Mouse (Mus musculus): ENCODE data around the gene Ugt8a. TPM values are rescaled to one million over a fixed set of nuclear protein-coding genes. Genes with fewer than 3 reads are reported as not detected.

Ugt8a gene
- polyA plus RNA-seq, 1 experiment from 2014 or later: 4.9 TPM

DNA sequence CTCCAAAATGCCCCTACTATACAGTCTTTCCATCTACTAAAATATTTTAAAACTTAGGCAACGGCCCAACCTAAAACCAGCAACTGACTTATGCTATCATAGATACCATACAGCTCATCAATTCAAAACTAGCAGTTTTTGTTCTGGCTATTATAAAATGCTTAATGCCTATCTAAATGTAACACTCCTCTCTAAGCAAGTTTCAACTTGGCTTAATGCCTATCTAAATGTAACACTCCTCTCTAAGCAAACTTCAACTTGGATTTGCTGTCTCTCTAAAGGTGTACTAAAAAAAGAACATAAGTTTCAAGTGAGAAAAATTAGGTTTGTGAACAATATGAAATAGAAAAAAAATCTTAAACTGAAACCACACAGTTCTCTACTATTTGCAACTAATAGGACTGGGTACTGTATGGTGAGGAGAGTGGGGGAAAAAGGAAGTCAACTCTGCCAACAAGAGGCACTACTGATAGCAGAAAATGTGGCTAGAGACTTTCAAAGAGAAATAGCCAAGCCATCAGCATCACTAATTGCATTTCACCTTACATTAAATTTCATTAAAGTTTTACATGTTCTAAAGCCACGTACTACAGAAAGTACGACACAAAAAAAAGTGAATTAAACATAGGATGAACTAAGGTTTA, 5.7 kb downstream of the Ugt8a start:
- Histone ChIP-seq H3K4me1 (replicated peaks) (peaks cover 11% of the 10 kb centered on the region), H3K36me3 (no peaks in the 10 kb centered on the region), H3K27me3 (peaks cover 11% of the 10 kb centered on the region), H3K9ac (no peak overlapping the region), H3K27ac (replicated peaks) (no peak overlapping the region), H3K4me3 (no peak overlapping the region), H3K9me3 (no peaks in the 10 kb centered on the region), H3K4me2 (no peak overlapping the region)
- ATAC-seq (ENCODE audit: low read depth): no peak
- WGBS: 93% methylated on average over 3 of the region's 3 CpGs

DNA sequence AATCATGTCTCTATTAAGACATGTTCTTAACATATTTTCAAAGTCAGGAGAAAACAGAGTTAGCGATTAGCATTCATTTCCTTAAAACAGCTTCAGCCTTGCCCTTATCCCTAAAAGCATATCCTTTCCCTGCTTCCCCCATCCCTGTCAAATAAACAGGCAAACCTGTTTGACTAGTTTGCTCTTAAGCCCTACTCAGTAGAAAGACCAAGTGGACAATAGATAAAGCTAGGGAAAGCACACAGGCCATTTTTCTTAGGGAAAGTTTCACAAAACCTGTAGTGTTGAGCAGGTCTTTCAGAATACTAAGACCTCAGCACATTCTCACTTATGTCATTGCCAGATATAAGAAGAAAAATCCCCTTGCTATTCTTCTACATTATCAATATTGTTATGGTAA, 7.4 kb downstream of the Ugt8a start:
- Histone ChIP-seq H3K4me3 (no peak overlapping the region), H3K4me2 (no peak overlapping the region), H3K9ac (no peak overlapping the region), H3K27me3 (no peaks in the 10 kb centered on the region), H3K4me1 (replicated peaks) (no peaks in the 10 kb centered on the region), H3K27ac (replicated peaks) (no peak overlapping the region), H3K9me3 (no peaks in the 10 kb centered on the region), H3K36me3 (no peaks in the 10 kb centered on the region)
- ATAC-seq (ENCODE audit: low read depth): no peak
- WGBS: 53% methylated on average over 1 of the region's 1 CpGs

DNA sequence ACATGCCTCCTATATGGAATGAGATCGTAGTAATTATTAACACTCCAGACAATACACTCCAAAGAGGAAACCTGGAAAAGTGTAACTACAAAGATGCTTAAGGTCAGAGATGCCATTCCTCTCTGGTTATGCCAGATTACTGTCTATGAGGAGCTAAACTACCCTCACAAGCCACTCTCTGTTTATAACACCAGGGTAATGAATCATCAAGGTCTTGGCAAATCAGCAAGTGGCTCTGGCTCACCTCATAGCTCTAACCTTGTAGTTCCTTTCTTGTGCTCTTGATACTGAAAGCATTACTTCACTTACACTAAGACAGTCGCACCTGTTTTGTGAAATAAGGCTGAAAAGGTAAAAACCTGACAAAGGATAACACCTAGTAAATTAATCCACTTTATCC, 17.5 kb downstream of the Ugt8a start:
- WGBS: 81% methylated on average over 2 of the region's 2 CpGs
- no peak overlapping the region for H3K27ac ChIP-seq (replicated peaks)
- no peaks in the 10 kb centered on the region for H3K4me1 ChIP-seq (replicated peaks)
- no peak for ATAC-seq (ENCODE audit: low read depth)
- H3K4me3 ChIP-seq: no peak overlapping the region
- H3K9ac ChIP-seq: no peak overlapping the region
- no peaks in the 10 kb centered on the region for H3K27me3 ChIP-seq
- H3K9me3 ChIP-seq: no peaks in the 10 kb centered on the region
- no peak overlapping the region for H3K4me2 ChIP-seq
- no peaks in the 10 kb centered on the region for H3K36me3 ChIP-seq

DNA sequence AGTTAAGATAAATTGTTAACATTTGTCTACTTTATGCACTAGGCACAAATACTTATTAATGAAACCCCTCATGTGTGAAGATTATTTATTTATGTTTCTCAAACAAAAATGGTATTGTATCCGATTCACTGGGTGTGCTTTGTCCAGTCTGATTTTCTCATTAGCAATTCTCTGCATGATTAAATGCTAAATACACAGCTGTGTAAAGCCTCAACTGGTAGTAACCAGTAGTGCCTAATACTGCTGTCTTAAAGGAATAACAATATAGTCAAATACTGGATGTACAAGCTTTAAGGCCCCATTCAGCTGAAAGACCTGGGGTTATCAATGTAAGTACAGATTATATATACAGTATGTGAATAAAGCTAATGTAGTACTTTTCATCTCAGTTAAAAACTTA, 39.4 kb downstream of the Ugt8a start:
- ATAC-seq (ENCODE audit: low read depth): no peak
- H3K9ac ChIP-seq: no peak overlapping the region
- WGBS: 55% methylated on average over 1 of the region's 1 CpGs

DNA sequence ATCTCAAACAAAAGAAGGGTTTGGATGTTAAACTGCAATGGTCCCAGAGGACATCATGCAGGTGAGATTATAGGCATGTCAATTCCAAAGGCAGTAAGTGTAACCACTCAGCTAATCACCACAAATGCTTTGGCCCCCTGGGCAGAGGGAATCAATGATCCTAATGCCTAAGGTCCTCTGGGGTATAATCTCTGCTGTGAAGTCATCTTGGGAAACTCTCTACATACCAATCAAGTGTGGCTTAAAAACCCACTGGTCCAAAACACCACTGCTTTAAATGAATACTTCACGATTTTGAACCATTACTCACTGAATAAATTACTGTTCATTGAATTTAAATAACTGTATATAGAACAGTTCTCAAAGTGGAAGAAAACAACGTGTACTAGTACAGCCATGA, 51.3 kb downstream of the Ugt8a start:
- no peak for ATAC-seq (ENCODE audit: low read depth)
- no peaks in the 10 kb centered on the region for H3K9me3 ChIP-seq
- no peak overlapping the region for H3K4me3 ChIP-seq
- no peak overlapping the region for H3K27ac ChIP-seq (replicated peaks)
- no peak overlapping the region for H3K4me2 ChIP-seq
- 0 out of 2 replicates have a peak, but pooled peaks cover 3% of the 10 kb centered on the region for H3K4me1 ChIP-seq (replicated peaks)
- WGBS: 53% methylated on average over 2 of the region's 2 CpGs
- H3K9ac ChIP-seq: no peak overlapping the region
- no peaks in the 10 kb centered on the region for H3K27me3 ChIP-seq
- H3K36me3 ChIP-seq: no peaks in the 10 kb centered on the region

More for the DNA sequence above, 39.4 kb downstream of the Ugt8a start:
- no peak overlapping the region for H3K4me3 ChIP-seq
- H3K27me3 ChIP-seq: no peaks in the 10 kb centered on the region
- H3K27ac ChIP-seq (replicated peaks): no peak overlapping the region
- H3K4me2 ChIP-seq: no peak overlapping the region
- H3K4me1 ChIP-seq (replicated peaks): no peaks in the 10 kb centered on the region
- H3K9me3 ChIP-seq: no peaks in the 10 kb centered on the region
- no peaks in the 10 kb centered on the region for H3K36me3 ChIP-seq

DNA sequence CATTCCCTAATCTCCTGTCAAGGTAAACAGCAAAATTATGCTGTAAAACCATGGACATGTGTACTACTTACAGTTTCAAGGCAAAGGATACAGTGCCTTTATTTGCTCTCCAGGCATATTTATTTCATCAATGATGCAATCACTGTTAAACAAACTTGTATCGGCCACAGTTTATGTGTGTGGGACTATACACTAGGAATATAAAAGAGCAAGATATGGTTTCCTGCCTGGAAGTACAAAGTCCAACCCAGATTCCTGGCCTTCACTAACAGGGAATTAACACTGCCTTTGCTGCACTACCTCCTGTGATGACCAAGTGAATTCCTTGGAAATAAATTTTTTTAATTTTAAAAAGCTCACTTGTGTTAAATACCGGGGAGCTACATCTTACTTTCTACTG, 53.5 kb downstream of the Ugt8a start:
- no peak for ATAC-seq (ENCODE audit: low read depth)
- Histone ChIP-seq H3K4me2 (no peak overlapping the region), H3K4me1 (replicated peaks) (0 out of 2 replicates have a peak, but pooled peaks cover 3% of the 10 kb centered on the region), H3K9me3 (no peaks in the 10 kb centered on the region), H3K4me3 (no peak overlapping the region), H3K36me3 (no peaks in the 10 kb centered on the region), H3K27ac (replicated peaks) (no peak overlapping the region), H3K9ac (no peak overlapping the region), H3K27me3 (no peaks in the 10 kb centered on the region)
- 89% methylated on average over 2 of the region's 2 CpGs for WGBS

DNA sequence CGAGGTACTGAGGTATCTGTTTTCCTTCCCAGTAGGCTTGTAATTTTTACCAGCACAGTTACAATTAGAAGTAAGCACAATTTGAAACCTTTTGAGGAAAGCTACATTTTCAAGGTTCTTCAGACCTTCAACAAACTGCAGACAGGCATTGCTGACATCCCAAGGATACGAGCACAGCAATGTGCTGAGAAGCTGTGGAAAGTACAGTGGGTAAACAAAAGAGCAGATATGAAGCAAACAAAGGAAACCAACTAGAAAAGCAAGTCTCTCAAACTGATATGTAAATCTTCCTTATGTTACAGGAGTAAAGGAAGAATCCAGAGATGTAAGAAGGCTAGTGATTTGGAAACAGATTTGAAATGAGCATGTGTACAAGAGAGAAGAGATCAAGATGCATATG, 54.0 kb downstream of the Ugt8a start:
- WGBS: 77% methylated on average over 2 of the region's 2 CpGs
- no peaks in the 10 kb centered on the region for H3K27me3 ChIP-seq
- H3K4me2 ChIP-seq: no peak overlapping the region
- ATAC-seq (ENCODE audit: low read depth): no peak
- H3K36me3 ChIP-seq: no peaks in the 10 kb centered on the region
- 0 out of 2 replicates have a peak, but pooled peaks cover 3% of the 10 kb centered on the region for H3K4me1 ChIP-seq (replicated peaks)
- H3K27ac ChIP-seq (replicated peaks): no peak overlapping the region
- H3K9ac ChIP-seq: no peak overlapping the region
- no peak overlapping the region for H3K4me3 ChIP-seq
- no peaks in the 10 kb centered on the region for H3K9me3 ChIP-seq

DNA sequence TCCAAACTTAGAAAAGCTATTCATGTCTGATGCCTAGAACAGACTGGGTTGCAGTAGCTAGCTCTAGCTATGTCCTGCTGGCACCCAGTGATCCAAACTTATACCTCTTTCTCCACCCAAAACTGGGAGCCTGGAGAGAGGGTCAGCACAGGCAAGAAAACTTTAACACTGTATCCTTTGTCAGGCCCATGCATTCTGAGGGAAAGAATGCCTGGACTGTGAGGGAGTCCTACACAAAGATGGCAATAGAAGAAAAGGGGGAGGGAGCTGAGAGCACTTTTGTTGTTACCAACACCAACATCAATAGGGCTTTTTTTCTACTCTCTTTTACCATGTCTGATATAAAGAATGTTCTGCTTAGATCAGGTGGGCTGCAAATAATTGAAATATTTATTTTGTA, 55.4 kb downstream of the Ugt8a start:
- H3K9ac ChIP-seq: no peak overlapping the region
- H3K4me3 ChIP-seq: no peak overlapping the region
- no peaks in the 10 kb centered on the region for H3K9me3 ChIP-seq
- ATAC-seq (ENCODE audit: low read depth): no peak
- no peak overlapping the region for H3K4me2 ChIP-seq
- H3K4me1 ChIP-seq (replicated peaks): 0 out of 2 replicates have a peak, but pooled peaks cover 3% of the 10 kb centered on the region
- H3K36me3 ChIP-seq: no peaks in the 10 kb centered on the region
- H3K27ac ChIP-seq (replicated peaks): no peak overlapping the region
- H3K27me3 ChIP-seq: no peaks in the 10 kb centered on the region

DNA sequence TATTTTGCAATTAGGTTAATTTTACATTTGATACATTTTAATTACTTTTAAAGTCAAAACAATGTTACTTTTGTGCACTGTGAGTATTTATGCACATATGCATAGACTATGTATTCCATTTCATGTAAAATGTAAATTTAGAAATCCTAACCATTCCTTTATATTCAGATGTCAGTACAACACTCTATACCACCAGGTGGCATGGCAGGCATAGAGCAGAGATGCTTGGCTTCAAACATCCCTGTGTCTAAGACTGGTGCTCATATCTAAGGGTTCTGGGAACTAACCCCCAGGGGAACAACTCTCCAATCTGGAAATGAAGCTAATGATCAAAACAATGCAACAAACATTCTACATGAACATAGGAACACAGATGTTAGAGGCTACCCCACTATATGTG, 56.6 kb downstream of the Ugt8a start:
- Histone ChIP-seq H3K4me2 (no peak overlapping the region), H3K27me3 (no peaks in the 10 kb centered on the region), H3K4me1 (replicated peaks) (0 out of 2 replicates have a peak, but pooled peaks cover 3% of the 10 kb centered on the region), H3K4me3 (no peak overlapping the region), H3K9ac (no peak overlapping the region), H3K9me3 (no peaks in the 10 kb centered on the region), H3K36me3 (no peaks in the 10 kb centered on the region), H3K27ac (replicated peaks) (no peak overlapping the region)
- ATAC-seq (ENCODE audit: low read depth): no peak

DNA sequence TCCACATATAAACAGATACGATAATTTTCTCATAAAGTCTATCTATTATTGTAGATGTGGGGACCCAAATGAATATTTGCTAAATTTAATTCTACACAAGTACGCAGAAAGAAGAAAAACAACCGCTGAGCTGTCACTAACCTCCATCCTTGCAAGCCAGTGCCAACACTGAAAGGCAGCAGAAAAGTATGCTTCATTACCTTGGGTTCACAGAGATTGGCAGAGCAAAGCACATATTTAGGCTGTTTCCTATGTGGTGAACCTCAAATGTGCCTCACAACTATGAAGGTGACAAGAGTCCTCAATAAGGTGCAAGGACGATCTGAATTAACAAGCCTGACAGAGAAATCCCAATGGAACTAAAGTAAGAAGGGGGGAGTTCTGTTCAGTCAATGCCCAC, 64.0 kb downstream of the Ugt8a start:
- H3K4me1 ChIP-seq (replicated peaks): no peaks in the 10 kb centered on the region
- WGBS: 85% methylated on average over 4 of the region's 4 CpGs
- H3K36me3 ChIP-seq: no peaks in the 10 kb centered on the region
- H3K27me3 ChIP-seq: no peaks in the 10 kb centered on the region
- H3K4me2 ChIP-seq: no peak overlapping the region
- ATAC-seq (ENCODE audit: low read depth): no peak
- H3K9me3 ChIP-seq: no peaks in the 10 kb centered on the region
- H3K9ac ChIP-seq: no peak overlapping the region
- H3K4me3 ChIP-seq: no peak overlapping the region
- H3K27ac ChIP-seq (replicated peaks): no peak overlapping the region

DNA sequence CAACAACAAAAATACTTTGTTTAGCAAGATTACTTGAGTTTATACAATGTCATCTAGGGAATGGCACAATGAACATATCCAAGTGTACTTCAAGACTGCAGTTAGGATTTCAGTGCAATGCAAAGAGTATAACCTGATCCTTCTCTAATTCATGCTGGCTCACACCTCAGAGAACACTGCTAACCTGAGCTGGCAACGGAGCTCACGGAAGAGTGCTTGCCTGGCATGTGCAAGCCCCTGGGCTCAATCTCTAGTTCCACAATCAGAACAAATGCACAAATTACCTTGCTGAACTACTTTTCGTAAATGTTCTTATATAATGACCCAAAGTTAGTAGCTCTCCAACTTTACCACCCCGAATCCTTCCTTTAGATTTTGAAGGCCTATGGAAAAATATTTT, 68.5 kb downstream of the Ugt8a start:
- no peaks in the 10 kb centered on the region for H3K4me1 ChIP-seq (replicated peaks)
- no peak overlapping the region for H3K27ac ChIP-seq (replicated peaks)
- no peak overlapping the region for H3K4me2 ChIP-seq
- no peak overlapping the region for H3K4me3 ChIP-seq
- no peaks in the 10 kb centered on the region for H3K36me3 ChIP-seq
- no peaks in the 10 kb centered on the region for H3K27me3 ChIP-seq
- no peak for ATAC-seq (ENCODE audit: low read depth)
- no peaks in the 10 kb centered on the region for H3K9me3 ChIP-seq
- 95% methylated on average over 4 of the region's 4 CpGs for WGBS
- H3K9ac ChIP-seq: no peak overlapping the region

DNA sequence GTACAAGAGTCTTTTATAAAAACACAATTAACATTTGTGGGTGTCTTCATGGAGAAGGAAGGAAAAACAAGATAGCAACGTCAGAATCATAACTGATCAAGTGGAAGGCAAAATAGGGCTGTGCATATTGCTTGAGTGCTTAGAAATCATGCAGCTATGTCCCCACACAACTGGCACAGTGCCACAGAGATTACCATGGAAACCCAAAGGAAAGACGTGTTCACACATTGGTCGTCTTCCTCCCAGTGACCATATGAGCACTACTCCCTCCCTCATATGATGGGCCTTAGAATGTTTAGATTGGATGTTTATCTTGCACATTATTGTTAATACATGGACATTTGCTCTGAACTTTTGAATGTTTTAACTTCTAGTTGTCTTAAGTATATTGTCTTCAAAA, 76.8 kb downstream of the Ugt8a start:
- no peaks in the 10 kb centered on the region for H3K27me3 ChIP-seq
- H3K9me3 ChIP-seq: no peaks in the 10 kb centered on the region
- no peak overlapping the region for H3K27ac ChIP-seq (replicated peaks)
- no peak overlapping the region for H3K9ac ChIP-seq
- H3K4me1 ChIP-seq (replicated peaks): no peaks in the 10 kb centered on the region
- 63% methylated on average over 3 of the region's 3 CpGs for WGBS
- H3K36me3 ChIP-seq: no peaks in the 10 kb centered on the region
- no peak overlapping the region for H3K4me3 ChIP-seq
- H3K4me2 ChIP-seq: no peak overlapping the region
- no peak for ATAC-seq (ENCODE audit: low read depth)

DNA sequence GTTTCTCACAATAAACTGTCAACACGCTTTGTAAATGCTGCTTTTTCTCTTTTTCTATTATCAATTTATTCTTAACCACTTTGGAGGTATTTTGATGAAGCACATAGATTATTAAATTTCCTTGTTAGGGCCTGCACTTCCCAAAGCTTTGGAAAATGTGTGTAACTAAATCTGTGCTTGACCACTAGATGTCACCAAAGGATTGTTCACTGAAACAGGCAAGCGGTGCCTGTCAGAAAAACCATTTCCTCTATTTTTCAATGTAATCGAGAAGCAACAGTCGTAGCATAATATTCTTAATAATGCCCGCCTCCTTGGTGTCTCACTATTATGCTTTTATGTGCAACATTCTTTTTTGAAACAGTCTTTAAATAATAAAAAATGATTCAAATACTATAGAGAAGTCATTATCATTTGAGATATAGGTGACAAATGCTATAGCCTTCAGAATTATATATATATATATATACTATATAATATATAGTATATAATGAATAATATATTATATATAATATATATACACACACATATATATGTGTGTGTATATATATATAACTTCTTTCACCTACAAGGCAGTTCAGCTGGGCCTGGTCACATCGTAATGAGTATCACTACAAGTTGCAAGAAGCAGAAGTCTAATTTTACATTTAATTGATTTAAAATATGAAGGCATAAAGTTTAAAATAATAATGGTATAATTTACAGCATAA, 89.1 kb downstream of the Ugt8a start:
- no peaks in the 10 kb centered on the region for H3K36me3 ChIP-seq
- WGBS: 28% methylated on average over 6 of the region's 6 CpGs

More for the DNA sequence above, 89.1 kb downstream of the Ugt8a start:
- Histone ChIP-seq H3K27ac (replicated peaks) (no peak overlapping the region), H3K9ac (no peak overlapping the region), H3K9me3 (no peaks in the 10 kb centered on the region), H3K27me3 (no peaks in the 10 kb centered on the region), H3K4me2 (no peak overlapping the region), H3K4me3 (no peak overlapping the region), H3K4me1 (replicated peaks) (no peaks in the 10 kb centered on the region)
- no peak for ATAC-seq (ENCODE audit: low read depth)

Measured in neural tube, embryonic 13.5 days (tissue).